Mouse (Mus musculus) fibroblast of lung, adult 2 months (primary cell): ENCODE measurements at regions not wholly inside any gene's neighbourhood (a gene's known extent, or its start where the extent isn't known, plus 50 kb on each side); places are given as distances from the start of the nearest gene placed in this dataset.

ENCODE experiments used
- DNase-seq: peaks from one replicate; pipeline ENCODE4 v3.0.0-alpha.2; 2011; ENCODE audit warnings: low read depth

- DNase-seq: no peak
Measured at GRCm38 (mm10) chr4:31392932-31393632, 570.8 kb upstream of the Map3k7 start.

GRCm38 (mm10) chr4:31395538-31395937 is 568.4 kb upstream of the Map3k7 start:
- no peak for DNase-seq

GRCm38 (mm10) chr4:31403976-31404375 is 559.9 kb upstream of the Map3k7 start:
- no peak for DNase-seq

GRCm38 (mm10) chr4:31404840-31405714 is 558.8 kb upstream of the Map3k7 start:
- peak; percentile 15 for DNase-seq

- DNase-seq: no peak
Measured at GRCm38 (mm10) chr4:31410157-31410556, 553.7 kb upstream of the Map3k7 start.

GRCm38 (mm10) chr4:31411770-31412525 is 551.9 kb upstream of the Map3k7 start:
- no peak for DNase-seq

GRCm38 (mm10) chr4:31417161-31417560 is 546.7 kb upstream of the Map3k7 start:
- no peak for DNase-seq

GRCm38 (mm10) chr4:31419240-31419639 is 544.7 kb upstream of the Map3k7 start:
- DNase-seq: no peak

GRCm38 (mm10) chr4:31420167-31420566 is 543.7 kb upstream of the Map3k7 start:
- no peak for DNase-seq

GRCm38 (mm10) chr4:31421386-31421785 is 542.5 kb upstream of the Map3k7 start:
- no peak for DNase-seq

GRCm38 (mm10) chr4:31425135-31425534 is 538.8 kb upstream of the Map3k7 start:
- no peak for DNase-seq

- no peak for DNase-seq
Measured at GRCm38 (mm10) chr4:31425716-31426115, 538.2 kb upstream of the Map3k7 start.

GRCm38 (mm10) chr4:31426169-31427030 is 537.5 kb upstream of the Map3k7 start:
- DNase-seq: no peak

GRCm38 (mm10) chr4:31433943-31434342 is 530.0 kb upstream of the Map3k7 start:
- no peak for DNase-seq

GRCm38 (mm10) chr4:31454898-31455297 is 509.0 kb upstream of the Map3k7 start:
- DNase-seq: no peak

GRCm38 (mm10) chr4:31455466-31455865 is 508.4 kb upstream of the Map3k7 start:
- DNase-seq: no peak

- DNase-seq: no peak
Measured at GRCm38 (mm10) chr4:31462456-31462855, 501.4 kb upstream of the Map3k7 start.

GRCm38 (mm10) chr4:31463130-31463698 is 500.7 kb upstream of the Map3k7 start:
- no peak for DNase-seq

- no peak for DNase-seq
Measured at GRCm38 (mm10) chr4:31468306-31468705, 495.6 kb upstream of the Map3k7 start.

GRCm38 (mm10) chr4:31469803-31470202 is 494.1 kb upstream of the Map3k7 start:
- DNase-seq: no peak

GRCm38 (mm10) chr4:31492535-31492934 is 471.4 kb upstream of the Map3k7 start:
- no peak for DNase-seq
